Mouse (Mus musculus) spleen, postnatal 36 days (tissue): ENCODE results near the gene Mapre3.

Experiments used
- DNase-seq, 2 experiments: peaks; one replicate each; pipeline ENCODE4 v3.0.0; 2022; ENCODE audit warnings: low spot score in 2 of 2, mixed read lengths in 1 of 2

Gene Mapre3

DNA sequence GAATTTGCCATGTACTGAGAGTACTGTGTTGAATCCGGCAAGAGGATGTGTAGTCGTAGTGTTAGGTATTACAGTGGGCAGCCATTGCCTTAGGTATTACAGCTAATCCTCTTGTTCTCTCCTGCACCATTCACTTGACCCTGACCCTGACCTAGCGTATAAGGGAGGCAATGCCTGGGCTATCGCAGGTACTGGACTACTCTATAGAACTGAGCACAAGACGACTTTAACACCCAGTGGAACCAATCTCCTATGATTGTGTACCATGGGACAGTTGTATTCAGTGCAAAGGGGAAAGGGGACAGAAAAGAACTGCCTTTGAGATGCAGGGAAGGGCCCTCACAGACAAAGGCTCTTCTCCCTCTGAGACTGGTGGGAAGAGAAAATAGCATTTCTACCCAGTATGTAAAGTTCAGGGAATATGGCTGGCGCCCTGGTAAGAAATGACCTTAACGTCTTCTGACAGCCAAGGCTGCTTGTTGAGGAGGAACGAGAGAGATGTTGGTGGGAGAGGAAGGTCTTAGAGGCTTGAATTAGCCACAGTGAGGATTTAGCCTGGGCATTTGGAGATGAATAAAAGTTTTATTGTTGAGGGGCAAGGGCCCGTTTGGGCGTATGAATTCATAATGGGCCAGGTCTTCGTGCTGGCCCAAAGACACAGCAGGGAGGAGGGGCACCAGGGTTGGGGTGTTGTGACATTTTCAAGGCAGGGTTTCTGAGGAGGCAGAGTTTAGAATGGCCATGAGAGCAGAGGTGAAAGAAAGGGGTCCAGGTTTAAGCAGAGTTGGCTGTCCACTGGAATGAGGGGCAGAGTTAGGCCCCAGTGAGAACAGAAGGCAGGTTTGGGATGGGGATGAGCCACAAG is 9.9 kb downstream of the Mapre3 start:
- no peak for DNase-seq

GRCm38 (mm10) chr5:30825166-30825565 is 10.7 kb downstream of the Mapre3 start:
- DNase-seq: no peak

DNA sequence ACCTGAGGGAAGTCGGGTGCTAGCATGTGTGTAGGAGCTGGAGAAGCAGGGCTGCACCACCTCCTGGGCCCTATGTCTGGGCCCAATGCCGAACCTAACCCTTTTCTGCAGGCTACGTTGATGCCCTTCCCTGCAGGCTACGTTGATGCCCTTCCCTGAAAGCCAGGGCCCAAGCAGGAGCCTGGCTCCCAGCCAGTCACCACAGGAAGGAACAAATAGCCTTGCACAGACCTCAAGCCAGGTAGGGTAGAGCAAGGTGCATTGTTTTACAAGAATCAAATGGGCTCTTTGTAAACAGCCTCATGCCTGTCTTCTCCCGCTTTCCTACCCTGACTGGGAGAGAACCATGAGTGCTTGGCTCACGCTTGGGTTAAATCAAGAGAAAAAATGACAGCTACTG is 11.4 kb downstream of the Mapre3 start:
- DNase-seq: no peak

GRCm38 (mm10) chr5:30833416-30833815 is 19.0 kb downstream of the Mapre3 start:
- no peak for DNase-seq

GRCm38 (mm10) chr5:30839731-30840130 is 25.3 kb downstream of the Mapre3 start:
- DNase-seq: no peak

- no peak for DNase-seq
Observed at GRCm38 (mm10) chr5:30841896-30842295, 27.5 kb downstream of the Mapre3 start.

DNA sequence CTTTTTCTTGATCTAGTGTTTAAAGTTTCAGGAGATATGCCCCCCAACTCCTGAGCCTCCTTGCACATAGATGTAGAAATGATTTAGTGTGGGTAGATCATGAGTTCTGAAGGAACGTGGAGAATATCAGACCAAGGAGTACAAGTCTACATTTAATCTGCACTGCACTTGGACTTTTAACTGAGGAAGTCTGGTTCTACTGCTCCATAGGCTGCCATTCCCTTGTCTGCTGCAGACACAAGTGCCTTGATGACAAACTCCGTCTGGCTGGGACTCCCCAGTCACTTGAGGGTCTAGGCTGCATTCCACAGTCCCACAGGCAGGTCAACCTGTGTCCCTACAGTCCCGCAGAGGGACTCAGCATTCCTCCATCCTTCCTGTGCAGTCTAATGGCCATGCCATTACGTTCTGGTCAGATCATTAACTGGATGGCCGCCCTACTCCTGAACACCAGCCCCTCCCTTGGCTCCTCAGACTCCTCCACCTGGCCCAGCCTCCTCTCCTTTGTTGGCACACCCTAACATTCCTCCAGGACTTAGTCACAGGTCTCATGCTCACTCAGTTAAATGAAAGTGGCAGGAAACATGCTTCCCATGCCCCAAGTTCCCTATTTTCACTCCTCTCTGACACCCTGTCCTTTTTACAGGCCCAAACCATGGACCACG is 35.6 kb downstream of the Mapre3 start:
- no peak for DNase-seq

- no peak for DNase-seq
Observed at GRCm38 (mm10) chr5:30850556-30850925, 36.1 kb downstream of the Mapre3 start.

- no peak for DNase-seq
Observed at GRCm38 (mm10) chr5:30853522-30853921, 39.1 kb downstream of the Mapre3 start.

DNA sequence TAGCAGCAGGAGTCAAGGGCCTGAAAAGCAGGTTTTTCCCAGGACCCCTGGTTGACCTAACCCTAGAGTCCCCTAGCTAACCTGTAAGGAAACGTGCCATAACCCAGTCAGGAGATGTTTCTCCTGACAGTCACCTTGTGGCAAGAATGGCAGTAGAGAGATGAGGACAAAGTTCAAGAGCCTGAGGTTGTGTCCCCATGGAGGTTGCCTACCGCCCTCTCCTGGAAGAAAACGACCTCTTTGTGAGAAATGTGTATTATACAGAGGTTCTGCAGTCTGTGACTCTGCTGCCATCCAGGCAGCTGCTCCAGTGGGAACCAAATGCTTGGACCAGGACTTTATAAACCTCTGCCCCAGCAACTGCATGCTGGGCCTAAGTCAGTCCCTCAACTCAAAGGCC is 41.2 kb downstream of the Mapre3 start:
- DNase-seq: no peak

GRCm38 (mm10) chr5:30856124-30856523 is 41.7 kb downstream of the Mapre3 start:
- no peak for DNase-seq

DNA sequence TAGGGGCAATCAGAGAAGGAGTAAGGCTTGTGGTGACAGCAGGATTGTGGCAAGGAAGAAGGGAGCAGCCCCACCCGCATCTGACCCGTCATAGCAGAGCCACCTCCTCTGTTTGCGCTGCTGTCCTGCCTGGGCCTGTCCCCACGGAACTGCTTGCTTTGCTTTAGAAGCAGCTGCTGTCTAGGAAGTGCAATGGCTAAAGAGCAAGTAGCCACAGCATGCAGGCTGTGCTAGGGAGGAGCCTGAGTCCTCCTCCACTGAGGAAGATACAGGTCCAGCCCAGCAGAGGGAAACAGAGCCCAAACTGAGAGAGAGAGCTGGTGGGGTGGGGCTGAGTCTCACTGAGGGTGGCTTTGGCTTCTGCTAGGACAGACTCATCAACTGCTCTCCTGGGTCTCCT is 49.4 kb downstream of the Mapre3 start:
- DNase-seq: peak; percentile 24 to 42

- no peak for DNase-seq
Observed at GRCm38 (mm10) chr5:30864322-30864721, 49.9 kb downstream of the Mapre3 start.

DNA sequence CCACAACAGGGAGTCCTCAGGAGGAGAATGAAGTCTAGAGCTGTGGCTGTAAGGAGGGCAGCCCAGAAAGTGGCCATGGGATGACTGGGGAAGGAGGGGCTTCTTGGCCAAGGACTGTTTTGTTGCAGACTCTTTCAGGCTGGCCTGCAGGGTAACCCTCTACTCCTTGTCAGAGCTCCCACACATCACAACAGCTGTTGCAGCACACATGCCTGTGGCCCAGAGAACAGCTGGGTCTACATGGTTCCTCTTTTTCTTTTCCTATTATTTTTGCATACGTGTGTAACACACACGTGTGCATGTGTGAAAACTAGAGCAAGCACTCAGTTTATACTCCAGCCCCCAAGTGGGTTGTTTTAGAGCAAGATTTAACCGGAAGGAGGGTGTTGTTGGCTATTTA is 52.4 kb downstream of the Mapre3 start:
- DNase-seq: peak; percentile 56 to 66

DNA sequence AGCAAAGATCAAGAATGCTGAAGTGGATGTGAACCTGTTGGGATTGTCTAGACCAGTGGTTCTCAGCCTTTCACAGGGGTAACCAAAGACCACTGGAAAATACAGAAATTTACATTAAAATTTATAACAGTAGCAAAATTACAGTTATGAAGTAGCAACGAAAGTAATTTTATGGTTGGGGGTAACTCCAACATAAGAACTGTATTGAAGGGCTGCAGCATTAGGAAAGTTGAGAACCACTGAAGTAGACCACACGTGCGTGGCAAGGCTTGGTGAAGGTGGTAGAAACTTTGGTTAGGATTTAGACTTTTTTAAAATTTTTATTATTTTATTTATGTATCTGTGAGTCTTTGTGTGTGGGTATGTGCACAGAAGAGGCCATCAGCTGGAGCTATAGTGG is 53.3 kb downstream of the Mapre3 start, which contains the start of gene Tmem214:
Gene Tmem214, plus strand, starts transcription at position 301 of the 400 bp plus-strand sequence.
- DNase-seq: no peak

DNA sequence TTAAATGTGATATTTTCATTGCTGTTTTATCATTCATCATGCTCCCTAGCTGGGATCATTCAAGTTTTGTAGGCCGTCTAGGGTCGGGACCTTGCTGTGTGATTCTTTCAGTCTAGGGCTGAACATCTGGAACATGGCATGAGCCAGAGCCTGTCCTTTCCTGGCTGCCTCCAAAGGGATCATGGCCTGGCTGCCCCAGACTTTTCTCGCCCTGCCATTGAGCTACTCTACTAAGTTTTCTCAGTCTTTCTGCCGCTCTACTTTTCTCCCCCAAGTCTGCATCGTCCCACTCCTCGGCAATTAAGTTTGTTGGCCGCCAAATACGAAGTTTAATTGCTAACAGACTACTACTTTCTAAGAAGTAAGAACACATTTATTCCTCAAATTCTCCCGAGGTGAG is 54.5 kb downstream of the Mapre3 start:
- no peak for DNase-seq

- DNase-seq: peak; percentile 92
Observed at GRCm38 (mm10) chr5:30869405-30870130, 55.1 kb downstream of the Mapre3 start.

GRCm38 (mm10) chr5:30870131-30870406 is 55.6 kb downstream of the Mapre3 start:
- no peak for DNase-seq

DNA sequence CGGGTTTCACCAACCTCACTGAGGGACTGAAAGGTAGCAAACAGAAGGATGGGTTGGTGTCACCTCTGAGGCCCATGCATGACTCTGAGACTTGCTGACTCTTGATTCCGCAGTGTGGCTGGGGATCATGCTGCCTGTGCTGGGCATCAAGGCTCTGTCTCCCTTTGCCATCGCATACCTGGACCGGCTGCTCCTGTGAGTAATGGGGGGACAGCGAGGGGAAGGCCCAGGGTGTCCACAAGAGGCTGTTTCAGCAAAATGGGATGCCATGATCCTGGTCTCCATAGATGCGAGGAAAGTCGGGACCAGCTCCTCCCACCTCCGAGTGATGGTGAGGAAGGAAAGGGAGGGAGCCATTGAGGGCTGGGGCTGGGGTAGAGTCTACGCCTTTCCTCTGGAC is 58.1 kb downstream of the Mapre3 start:
- DNase-seq: no peak

DNA sequence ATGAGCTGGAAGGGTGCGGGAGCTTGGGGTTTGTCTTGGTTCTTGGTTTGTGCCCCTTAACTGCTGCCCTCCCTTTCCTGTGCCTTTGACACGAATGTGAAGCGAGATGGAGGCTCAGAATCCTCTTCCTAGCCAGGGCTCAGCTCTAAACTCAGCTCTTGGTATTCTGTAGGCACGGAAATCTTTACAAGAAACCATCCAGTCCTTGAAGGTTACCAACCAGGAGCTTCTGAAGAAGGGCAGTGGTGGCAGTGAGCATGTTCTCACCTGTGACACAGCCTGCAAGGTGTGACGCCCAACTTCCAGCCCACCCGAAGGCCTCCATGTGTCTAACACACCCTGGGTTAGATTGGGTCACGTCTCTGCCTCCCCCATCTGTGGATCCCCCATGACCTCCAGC is 59.9 kb downstream of the Mapre3 start:
- DNase-seq: no peak

GRCm38 (mm10) chr5:30878616-30879015 is 64.2 kb downstream of the Mapre3 start:
- no peak for DNase-seq

DNA sequence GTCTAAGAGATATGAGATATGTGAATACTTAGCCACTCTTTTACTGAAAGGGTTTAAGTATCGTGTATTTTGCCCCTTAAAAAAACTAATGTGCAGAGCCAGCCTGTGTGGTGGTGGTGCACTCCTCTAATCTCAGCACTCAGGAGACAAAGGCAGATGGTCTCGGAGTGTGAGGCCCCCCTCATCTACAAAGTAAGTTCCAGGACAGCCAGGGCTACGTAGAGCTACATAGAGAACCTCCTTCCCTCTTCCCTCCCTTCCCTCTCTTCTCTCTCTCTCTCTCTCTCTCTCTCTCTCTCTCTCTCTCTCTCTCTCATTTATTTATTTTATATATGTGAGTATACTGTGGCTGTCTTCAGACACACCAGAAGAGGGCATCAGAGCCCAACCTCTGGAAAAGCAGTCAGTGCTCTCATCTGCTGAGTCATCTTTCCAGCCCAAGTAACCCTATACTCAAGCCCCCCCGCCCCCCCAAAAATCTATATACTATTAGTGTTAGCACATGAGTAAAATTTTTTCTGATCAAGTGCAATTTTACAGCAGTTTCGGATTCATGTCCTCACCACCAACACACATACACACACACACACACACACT is 65.0 kb downstream of the Mapre3 start:
- DNase-seq: no peak
